Mouse (Mus musculus) spleen, adult 2 months (tissue): ENCODE results near the gene Prr13. TPM values are rescaled to one million over a fixed set of nuclear protein-coding genes. Genes with fewer than 3 reads are reported as not detected.

Experiments used
- DNase-seq, 2 experiments: peaks; one replicate each; pipeline versions ENCODE4 v3.0.0 to v3.0.0-alpha.2; 2012 to 2021; ENCODE audit warnings: low spot score in 2 of 2, low read depth in 1 of 2
- H3K27ac ChIP-seq: fragments of 200-500 bp; 2 replicates; pipeline ENCODE4 v1.5.1; 2012; ENCODE audit warnings: low read length, inconsistent platforms; ENCODE audit not compliant: insufficient read depth
- H3K27me3 ChIP-seq: fragments of 200-500 bp; 2 replicates; pipeline ENCODE4 v1.6.1; 2012; ENCODE audit warnings: mild to moderate bottlenecking, moderate library complexity, low read length, inconsistent platforms; ENCODE audit not compliant: control insufficient read depth, insufficient read depth
- H3K36me3 ChIP-seq: fragments of 200-500 bp; 2 replicates; pipeline ENCODE4 v1.6.1; 2012; ENCODE audit warnings: mild to moderate bottlenecking, low read length, inconsistent platforms; ENCODE audit not compliant: control insufficient read depth, insufficient read depth
- H3K4me1 ChIP-seq: fragments of 200-500 bp; 2 replicates; pipeline ENCODE4 v1.6.1; 2011; ENCODE audit warnings: inconsistent platforms; ENCODE audit not compliant: control insufficient read depth, insufficient read depth, insufficient read length
- H3K4me3 ChIP-seq: fragments of 200-500 bp; 2 replicates; pipeline ENCODE4 v1.5.1; 2011; ENCODE audit warnings: mild to moderate bottlenecking, inconsistent platforms; ENCODE audit not compliant: insufficient read depth, insufficient read length; ENCODE audit errors: extremely low read depth
- CTCF ChIP-seq: fragments of 200-500 bp; IDR thresholded peaks from 2 replicates; pipeline ENCODE4 v1.5.1; 2011; ENCODE audit warnings: mild to moderate bottlenecking, inconsistent platforms; ENCODE audit not compliant: insufficient read depth, insufficient read length, insufficient replicate concordance; ENCODE audit errors: extremely low read depth
- POLR2A ChIP-seq: fragments of 200-500 bp; IDR thresholded peaks from 2 replicates; pipeline ENCODE4 v1.6.1; 2011; ENCODE audit warnings: low read depth, low read length, inconsistent platforms
- WGBS: fragments of 180-500 bp; shearing (Covaris S2); methylation state at CpG from one replicate; pipeline ENCODE4 v1.1.7; 2018; 5-methylcytosine and 5-hydroxymethylcytosine counted together
- polyA plus RNA-seq: library from polyadenylated mRNA; depleted of rRNA; stranded (reverse); fragments of >200 nt; gene quantifications from 2 replicates; pipeline ENCODE4 v1.2.3, GENCODE M21; 2012; rRNA removed

Gene Prr13
- 170 and 215 TPM in 2 replicates for polyA plus RNA-seq

- Histone ChIP-seq H3K27ac (peak within 1 kb of the TSS; percentile 82), H3K4me3 (peak within 1 kb of the TSS; percentile 68), H3K27me3 (no peaks in the 10 kb centered on the region), H3K4me1 (peaks cover 10% of the 10 kb centered on the region), H3K36me3 (peaks cover 11% of the 10 kb centered on the region)
- TF ChIP-seq CTCF (peak; percentile 47; the same call in 1 of the 2 replicates), POLR2A (peak; percentile 70)
- peak; percentile 95 to 96 for DNase-seq
- WGBS, result 1% methylated on average over 19 of the region's 19 CpGs
These were observed at the start of gene Prr13 for GRCm38 (mm10) chr15:102458904-102459317. Gene Prr13 (plus strand): TSS chr15:102459028.

GRCm38 (mm10) chr15:102409286-102409685 lies 49.5 kb upstream of the Prr13 start:
- no peak overlapping the region for H3K4me3 ChIP-seq
- TF ChIP-seq POLR2A (no peak), CTCF (no peak)
- peaks cover 23% of the 10 kb centered on the region for H3K36me3 ChIP-seq
- 91% methylated on average over 3 of the region's 3 CpGs for WGBS
- no peaks in the 10 kb centered on the region for H3K27me3 ChIP-seq
- DNase-seq, result no peak
- H3K27ac ChIP-seq, result no peak overlapping the region
- H3K4me1 ChIP-seq, result peaks cover 12% of the 10 kb centered on the region

- Histone ChIP-seq H3K36me3 (peaks cover 23% of the 10 kb centered on the region), H3K27me3 (no peaks in the 10 kb centered on the region), H3K4me3 (no peak overlapping the region), H3K27ac (no peak overlapping the region), H3K4me1 (peaks cover 10% of the 10 kb centered on the region)
- no peak for DNase-seq
- WGBS, result 85% methylated on average over 1 of the region's 1 CpGs
- TF ChIP-seq POLR2A (no peak), CTCF (no peak)
These were observed 47.8 kb upstream of the Prr13 start for GRCm38 (mm10) chr15:102411077-102411476.

GRCm38 (mm10) chr15:102413687-102414086 lies 45.1 kb upstream of the Prr13 start:
- Histone ChIP-seq H3K36me3 (peaks cover 16% of the 10 kb centered on the region), H3K27ac (no peak overlapping the region)

GRCm38 (mm10) chr15:102417524-102417923 lies 41.3 kb upstream of the Prr13 start:
- 93% methylated on average over 2 of the region's 2 CpGs for WGBS
- peaks cover 2% of the 10 kb centered on the region; the same call in 1 of the 2 replicates for H3K4me1 ChIP-seq
- no peak for DNase-seq
- H3K27me3 ChIP-seq, result no peaks in the 10 kb centered on the region
- no peak for TF ChIP-seq CTCF
- no peak for TF ChIP-seq POLR2A
- no peak overlapping the region for H3K4me3 ChIP-seq
- no peak overlapping the region for H3K27ac ChIP-seq
- H3K36me3 ChIP-seq, result peaks cover 3% of the 10 kb centered on the region; the same call in 1 of the 2 replicates

More at GRCm38 (mm10) chr15:102413687-102414086, 45.1 kb upstream of the Prr13 start:
- H3K27me3 ChIP-seq, result no peaks in the 10 kb centered on the region
- TF ChIP-seq CTCF (no peak), POLR2A (no peak)
- DNase-seq, result no peak
- H3K4me1 ChIP-seq, result peaks cover 5% of the 10 kb centered on the region
- no peak overlapping the region for H3K4me3 ChIP-seq

- H3K27me3 ChIP-seq, result no peaks in the 10 kb centered on the region
- H3K4me3 ChIP-seq, result no peak overlapping the region
- H3K36me3 ChIP-seq, result peaks cover 4% of the 10 kb centered on the region; the same call in 1 of the 2 replicates
- no peaks in the 10 kb centered on the region for H3K4me1 ChIP-seq
- H3K27ac ChIP-seq, result no peak overlapping the region
- 26% methylated on average over 1 of the region's 1 CpGs for WGBS
- TF ChIP-seq CTCF, result no peak
- no peak for TF ChIP-seq POLR2A
- no peak for DNase-seq
These were observed 37.8 kb upstream of the Prr13 start for GRCm38 (mm10) chr15:102420986-102421385.

GRCm38 (mm10) chr15:102421437-102421836 lies 37.4 kb upstream of the Prr13 start:
- TF ChIP-seq CTCF, result no peak
- no peak for TF ChIP-seq POLR2A
- H3K4me1 ChIP-seq, result no peaks in the 10 kb centered on the region
- no peak overlapping the region for H3K27ac ChIP-seq
- H3K27me3 ChIP-seq, result no peaks in the 10 kb centered on the region
- H3K4me3 ChIP-seq, result no peak overlapping the region
- WGBS, result 52% methylated on average over 3 of the region's 3 CpGs
- DNase-seq, result peak; percentile 33 to 49
- H3K36me3 ChIP-seq, result peaks cover 6% of the 10 kb centered on the region; the same call in 1 of the 2 replicates
